Mouse (Mus musculus) liver, embryonic 14.5 days (tissue): ENCODE results near the gene Anapc11. TPM values are rescaled to one million over a fixed set of nuclear protein-coding genes. Genes with fewer than 3 reads are reported as not detected.

Experiments
- ATAC-seq: fragments of 200-750 bp; cut with Nextera tagmentation; 2 replicates; pipeline ENCODE4 v1.8.0; 2017; ENCODE audit warnings: moderate number of reproducible peaks, mild to moderate bottlenecking, moderate library complexity; ENCODE audit not compliant: insufficient read depth
- DNase-seq, 3 experiments: peaks; one replicate each; pipeline ENCODE4 v3.0.0-alpha.2; 2012 to 2013; ENCODE audit warnings: low read depth in 3 of 3, low spot score in 3 of 3
- H3K27ac ChIP-seq: fragments of 300-500 bp; sonication (generic); 2 replicates; pipeline ENCODE4 v1.5.1; 2014; ENCODE audit warnings: moderate library complexity, mild to moderate bottlenecking, control low read depth, inconsistent platforms
- H3K27me3 ChIP-seq: fragments of 300-500 bp; sonication (generic); 2 replicates; pipeline ENCODE4 v1.6.1; 2014; ENCODE audit warnings: mild to moderate bottlenecking, low read length, moderate library complexity; ENCODE audit not compliant: control insufficient read depth, insufficient read depth
- H3K36me3 ChIP-seq: fragments of 300-500 bp; sonication (generic); replicated peaks from 2 replicates; pipeline ENCODE4 v1.6.1; 2014; ENCODE audit warnings: low read depth; ENCODE audit not compliant: control insufficient read depth, insufficient read depth
- H3K4me1 ChIP-seq, 2 experiments: fragments of 200-500 bp in 1 of 2; fragments of 300-500 bp in 1 of 2; sonication (generic) in 1 of 2; replicated peaks; 2 replicates each; pipeline ENCODE4 v1.6.1; 2012 to 2014; ENCODE audit warnings: antibody characterized with exemption in 1 of 2, inconsistent platforms in 1 of 2, low read length in 1 of 2; ENCODE audit not compliant: control insufficient read depth in 2 of 2, insufficient read depth in 2 of 2
- H3K4me2 ChIP-seq: fragments of 300-500 bp; sonication (generic); 2 replicates; pipeline ENCODE4 v1.6.1; 2014; ENCODE audit warnings: low read depth, mild to moderate bottlenecking, control low read depth, moderate library complexity
- H3K4me3 ChIP-seq, 2 experiments: fragments of 200-500 bp in 1 of 2; fragments of 300-500 bp in 1 of 2; sonication (generic) in 1 of 2; 2 replicates each; pipeline ENCODE4 v1.5.1; 2012 to 2014; ENCODE audit warnings: low read depth in 2 of 2, low read length in 2 of 2, mild to moderate bottlenecking in 2 of 2, control low read depth in 1 of 2, inconsistent platforms in 1 of 2, moderate library complexity in 1 of 2; ENCODE audit not compliant: insufficient read depth in 1 of 2
- H3K9ac ChIP-seq: fragments of 300-500 bp; sonication (generic); replicated peaks from 2 replicates; pipeline ENCODE4 v1.6.1; 2014; ENCODE audit warnings: mild to moderate bottlenecking, control low read depth, moderate library complexity
- H3K9me3 ChIP-seq: fragments of 300-500 bp; sonication (generic); 2 replicates; pipeline ENCODE4 v1.6.1; 2016; ENCODE audit warnings: low read length, mixed read lengths; ENCODE audit not compliant: control insufficient read depth
- CTCF ChIP-seq: IDR thresholded peaks from 2 replicates; pipeline ENCODE4 v1.5.1; 2016; ENCODE audit warnings: antibody characterized with exemption, low read depth, control low read depth
- EP300 ChIP-seq: IDR thresholded peaks from 2 replicates; pipeline ENCODE4 v1.6.1; 2016; ENCODE audit warnings: antibody characterized with exemption, low read depth
- WGBS: fragments of 180-500 bp; shearing (Covaris S2); extraction: QIAGEN DNeasy Blood & Tissue Kit; methylation state at CpG from one replicate; pipeline ENCODE4 v1.1.7; 2014; ENCODE audit not compliant: insufficient replicate concordance; 5-methylcytosine and 5-hydroxymethylcytosine counted together
- polyA plus RNA-seq, 2 experiments: library from polyadenylated mRNA; depleted of rRNA in 1 of 2; stranded (reverse) in 1 of 2; unstranded in 1 of 2; fragments of >200 nt; fragmentation: Nextera tagmentation in 1 of 2; extraction: Ambion mirVana in 1 of 2; gene quantifications; 2 replicates each; pipeline versions ENCODE4 v1.2.1 to v1.2.3; 2012 to 2014

Anapc11 gene
- polyA plus RNA-seq, 2 experiments: 60.4 to 93.5 TPM

GRCm38 (mm10) chr11:120597240-120598235 lies 683 bp upstream of the Anapc11 start:
- H3K9ac ChIP-seq: peak overlapping the region; percentile 99
- peaks cover 21 to 25% of the 10 kb centered on the region in 2 experiments for H3K4me1 ChIP-seq
- WGBS: 3% methylated on average over 89 of the region's 99 CpGs
- ATAC-seq: peak; percentile 40
- H3K36me3 ChIP-seq: peaks cover 56% of the 10 kb centered on the region
- H3K27me3 ChIP-seq: no peaks in the 10 kb centered on the region
- DNase-seq: no peak
- H3K9me3 ChIP-seq: no peaks in the 10 kb centered on the region
- H3K4me3 ChIP-seq: peak overlapping the region; percentile 89 to 100
- peak overlapping the region; percentile 96 for H3K27ac ChIP-seq
- TF ChIP-seq EP300 (no peak), CTCF (no peak)
- H3K4me2 ChIP-seq: peak overlapping the region; percentile 100

DNA sequence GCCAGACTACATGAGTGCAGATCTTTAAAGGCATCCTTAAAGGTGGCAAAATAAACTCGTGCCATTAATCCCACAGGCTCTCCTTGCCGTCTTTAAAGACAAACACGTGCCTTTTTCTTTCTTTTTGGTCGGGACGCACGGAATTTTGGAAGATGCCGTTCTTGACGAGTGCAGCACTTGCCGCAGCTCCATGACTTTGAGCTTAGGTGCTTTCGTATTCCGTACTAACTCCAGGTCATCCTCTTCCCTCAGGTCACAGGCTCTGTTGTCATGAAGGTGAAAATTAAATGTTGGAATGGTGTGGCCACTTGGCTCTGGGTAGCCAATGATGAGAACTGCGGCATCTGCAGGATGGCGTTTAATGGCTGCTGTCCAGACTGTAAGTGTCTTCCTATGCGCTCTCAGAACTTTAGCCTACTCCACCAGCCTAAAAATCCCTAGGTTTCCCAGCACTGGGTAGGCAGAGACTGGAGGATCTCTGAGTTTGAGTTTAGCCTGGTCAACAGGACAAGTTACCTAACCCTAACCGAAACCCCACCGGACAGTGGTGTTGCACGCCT lies 849 bp downstream of the Anapc11 start:
- no peak for ATAC-seq

GRCm38 (mm10) chr11:120600716-120601115 lies 2.5 kb downstream of the Anapc11 start:
- Histone ChIP-seq H3K4me3 (no peak overlapping the region), H3K4me2 (0 out of 2 replicates have a peak overlapping the region, but pooled peaks have one; percentile 5), H3K9ac (no peak overlapping the region), H3K36me3 (peaks cover 46% of the 10 kb centered on the region), H3K27ac (no peak overlapping the region), H3K4me1 (peaks cover 24 to 41% of the 10 kb centered on the region in 2 experiments), H3K9me3 (no peaks in the 10 kb centered on the region), H3K27me3 (no peaks in the 10 kb centered on the region)
- DNase-seq (no peak), ATAC-seq (no peak)
- TF ChIP-seq CTCF (no peak), EP300 (no peak)
- WGBS: 75% methylated on average over 3 of the region's 3 CpGs

More for the DNA sequence above, 849 bp downstream of the Anapc11 start:
- 44% methylated on average over 17 of the region's 17 CpGs for WGBS
- H3K9ac ChIP-seq: peak overlapping the region; percentile 69
- peaks cover 48% of the 10 kb centered on the region for H3K36me3 ChIP-seq
- H3K4me1 ChIP-seq: peaks cover 24 to 38% of the 10 kb centered on the region in 2 experiments
- H3K27me3 ChIP-seq: no peaks in the 10 kb centered on the region
- TF ChIP-seq EP300 (no peak), CTCF (no peak)
- peak overlapping the region; percentile 100 for H3K4me2 ChIP-seq
- peak overlapping the region; percentile 96 for H3K27ac ChIP-seq
- no peaks in the 10 kb centered on the region for H3K9me3 ChIP-seq
- no peak for DNase-seq
- H3K4me3 ChIP-seq: peak overlapping the region; percentile 89 to 100

DNA sequence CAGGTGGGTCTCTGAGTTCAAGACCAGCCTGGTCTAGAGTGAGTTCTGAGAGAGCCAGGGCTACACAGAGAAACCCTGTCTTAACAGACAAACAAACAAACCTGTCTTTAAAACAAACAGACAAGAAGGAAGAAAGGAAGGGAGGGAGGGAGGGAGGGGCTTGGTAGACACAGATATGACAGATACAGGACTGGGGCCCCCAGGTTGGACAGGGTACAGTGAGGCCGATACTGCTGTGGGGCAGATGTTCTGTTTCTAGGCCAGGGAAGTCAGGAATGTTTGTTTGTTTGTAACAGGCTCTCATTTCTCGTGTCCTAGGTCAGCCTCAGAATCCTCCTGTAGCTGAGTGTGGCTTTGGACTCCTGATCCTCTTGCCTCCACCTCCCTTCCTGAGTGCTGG lies 5.3 kb downstream of the Anapc11 start:
- peak overlapping the region; percentile 48; the same call in 1 of the 2 replicates for H3K9ac ChIP-seq
- TF ChIP-seq EP300: no peak
- TF ChIP-seq CTCF: no peak
- peaks cover 16 to 33% of the 10 kb centered on the region in 2 experiments for H3K4me1 ChIP-seq
- H3K4me3 ChIP-seq: no peak overlapping the region
- H3K27ac ChIP-seq: no peak overlapping the region
- WGBS: 28% methylated on average over 2 of the region's 2 CpGs
- ATAC-seq (peak; percentile 64), DNase-seq (no peak)
- peak overlapping the region; percentile 58 for H3K4me2 ChIP-seq
- H3K36me3 ChIP-seq: peaks cover 30% of the 10 kb centered on the region
- peaks cover 3% of the 10 kb centered on the region; the same call in 1 of the 2 replicates for H3K27me3 ChIP-seq
- no peaks in the 10 kb centered on the region for H3K9me3 ChIP-seq

DNA sequence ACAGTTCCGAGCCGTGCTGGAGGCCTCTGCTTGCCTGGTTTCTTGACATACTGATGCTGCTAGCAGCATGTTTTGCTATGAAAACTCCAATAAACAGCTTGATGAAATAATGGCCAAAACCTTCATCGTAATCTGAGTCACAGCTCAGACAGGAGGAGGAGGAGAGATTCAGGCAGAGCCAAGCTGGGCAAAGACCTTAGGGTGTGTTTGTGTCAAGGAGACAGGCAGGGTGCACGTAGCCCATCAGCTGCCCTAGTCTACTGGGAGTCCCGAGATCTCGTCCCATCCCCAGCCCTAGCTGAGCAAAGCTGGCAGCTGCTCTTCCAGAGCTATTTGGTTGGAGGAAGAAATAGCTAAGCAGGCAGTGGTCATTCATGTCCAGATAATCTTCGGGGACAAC lies 7.4 kb downstream of the Anapc11 start:
- H3K4me3 ChIP-seq: no peak overlapping the region
- H3K36me3 ChIP-seq: peaks cover 31% of the 10 kb centered on the region
- no peaks in the 10 kb centered on the region for H3K9me3 ChIP-seq
- H3K27ac ChIP-seq: no peak overlapping the region
- DNase-seq: no peak
- peaks cover 8 to 24% of the 10 kb centered on the region in 2 experiments for H3K4me1 ChIP-seq
- no peak for ATAC-seq
- no peak overlapping the region for H3K4me2 ChIP-seq
- H3K27me3 ChIP-seq: peaks cover 4% of the 10 kb centered on the region; the same call in 1 of the 2 replicates
- no peak for TF ChIP-seq CTCF
- TF ChIP-seq EP300: no peak
- H3K9ac ChIP-seq: no peak overlapping the region
- WGBS: 81% methylated on average over 7 of the region's 7 CpGs
